Mouse (Mus musculus) thymus, adult 2 months (tissue): ENCODE measurements at regions not wholly inside any gene's neighbourhood (a gene's known extent, or its start where the extent isn't known, plus 50 kb on each side); places are given as distances from the start of the nearest gene placed in this dataset.

ENCODE experiments used
- DNase-seq: peaks from one replicate; pipeline ENCODE4 v3.0.0; 2021
- H3K27ac ChIP-seq: fragments of 200-500 bp; 2 replicates; pipeline ENCODE4 v1.5.1; 2012; ENCODE audit warnings: low read length, control low read depth; ENCODE audit not compliant: control insufficient read depth, insufficient read depth
- H3K27me3 ChIP-seq: fragments of 200-500 bp; 2 replicates; pipeline ENCODE4 v1.6.1; 2012; ENCODE audit warnings: mild to moderate bottlenecking, low read length, moderate library complexity, mixed read lengths; ENCODE audit not compliant: control insufficient read depth, insufficient read depth
- H3K36me3 ChIP-seq: fragments of 200-500 bp; 2 replicates; pipeline ENCODE4 v1.6.1; 2012; ENCODE audit warnings: mild to moderate bottlenecking, low read length, moderate library complexity; ENCODE audit not compliant: control insufficient read depth, insufficient read depth
- H3K4me1 ChIP-seq: fragments of 200-500 bp; replicated peaks from 2 replicates; pipeline ENCODE4 v1.6.1; 2012; ENCODE audit warnings: low read length; ENCODE audit not compliant: control insufficient read depth, insufficient read depth
- H3K4me3 ChIP-seq: fragments of 200-500 bp; 2 replicates; pipeline ENCODE4 v1.5.1; 2012; ENCODE audit warnings: mild to moderate bottlenecking, low read length, control low read depth, moderate library complexity; ENCODE audit not compliant: control insufficient read depth, insufficient read depth
- CTCF ChIP-seq: fragments of 200-500 bp; IDR thresholded peaks from 2 replicates; pipeline ENCODE4 v1.5.1; 2012; ENCODE audit warnings: mild to moderate bottlenecking, control low read depth, low read length, moderate library complexity, borderline replicate concordance; ENCODE audit not compliant: control insufficient read depth, poor library complexity, insufficient read depth; ENCODE audit errors: extremely low read depth
- POLR2A ChIP-seq: fragments of 200-500 bp; IDR thresholded peaks from 2 replicates; pipeline ENCODE4 v1.6.1; 2012; ENCODE audit warnings: mild to moderate bottlenecking, low read length, control low read depth, moderate library complexity; ENCODE audit not compliant: control insufficient read depth, poor library complexity, insufficient read depth; ENCODE audit errors: extremely low read depth
- WGBS: fragments of 180-500 bp; shearing (Covaris S2); methylation state at CpG from one replicate; pipeline ENCODE4 v1.1.7; 2018; 5-methylcytosine and 5-hydroxymethylcytosine counted together

DNA sequence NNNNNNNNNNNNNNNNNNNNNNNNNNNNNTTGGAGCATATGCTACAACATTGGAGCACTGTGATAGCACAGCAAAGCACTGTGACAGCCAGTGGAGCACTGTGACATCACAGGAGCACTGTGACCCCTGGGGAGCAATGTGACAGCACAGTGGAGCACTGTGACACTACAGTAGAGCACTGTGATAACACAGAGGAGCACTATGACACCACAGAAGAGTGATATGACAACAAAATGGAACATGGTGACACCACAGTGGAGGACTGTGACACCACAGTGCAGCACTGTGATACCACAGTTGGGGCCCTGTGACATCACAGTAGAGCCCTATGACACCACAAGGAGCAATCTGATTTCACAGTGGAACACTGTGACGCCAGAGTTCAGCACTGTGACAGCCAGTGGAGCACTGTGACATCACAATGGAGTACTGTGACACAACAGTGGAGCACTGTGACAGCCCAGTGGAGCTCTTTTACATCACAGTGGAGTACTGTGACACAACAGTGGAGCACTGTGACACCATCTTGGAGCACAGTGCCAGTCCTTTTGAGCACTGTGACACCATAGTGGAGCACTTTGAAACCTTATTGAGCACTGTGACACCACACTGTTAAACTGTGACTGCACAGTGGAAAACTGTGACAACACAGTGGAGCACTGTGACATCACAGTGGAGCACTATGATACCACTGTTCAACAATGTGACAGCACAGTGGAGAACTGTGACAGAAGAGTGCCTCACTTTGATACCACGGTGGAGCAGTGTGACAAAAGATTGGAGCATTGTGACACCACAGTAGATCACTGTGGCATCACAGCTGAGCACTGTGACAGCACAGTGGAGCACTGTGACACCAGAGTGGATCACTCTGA lies 116.9 kb upstream of the Vmn1r2 start:
- WGBS = 54% methylated on average over 2 of the region's 2 CpGs
- Histone ChIP-seq H3K27ac (no peak overlapping the region), H3K27me3 (no peaks in the 10 kb centered on the region), H3K36me3 (no peaks in the 10 kb centered on the region), H3K4me1 (no peaks in the 10 kb centered on the region), H3K4me3 (no peak overlapping the region)
- DNase-seq = no peak
- TF ChIP-seq POLR2A (no peak), CTCF (no peak)

DNA sequence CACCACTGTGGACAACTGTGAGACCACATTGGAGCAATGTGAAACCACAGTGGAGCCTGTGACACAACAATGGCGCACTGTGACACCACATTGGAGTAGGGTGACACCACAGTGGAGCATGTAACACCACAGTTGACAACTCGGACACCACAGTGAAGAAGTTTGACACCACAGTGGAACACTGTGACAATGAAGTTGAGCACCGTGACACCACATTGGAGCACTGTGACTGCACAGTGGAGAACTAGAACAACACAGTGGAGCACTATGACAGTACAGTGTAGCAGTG lies 116.3 kb upstream of the Vmn1r2 start:
- Histone ChIP-seq H3K27me3 (no peaks in the 10 kb centered on the region), H3K36me3 (no peaks in the 10 kb centered on the region), H3K4me3 (no peak overlapping the region), H3K27ac (no peak overlapping the region), H3K4me1 (no peaks in the 10 kb centered on the region)
- TF ChIP-seq POLR2A (no peak), CTCF (no peak)
- WGBS = 85% methylated on average over 3 of the region's 3 CpGs
- DNase-seq = no peak

DNA sequence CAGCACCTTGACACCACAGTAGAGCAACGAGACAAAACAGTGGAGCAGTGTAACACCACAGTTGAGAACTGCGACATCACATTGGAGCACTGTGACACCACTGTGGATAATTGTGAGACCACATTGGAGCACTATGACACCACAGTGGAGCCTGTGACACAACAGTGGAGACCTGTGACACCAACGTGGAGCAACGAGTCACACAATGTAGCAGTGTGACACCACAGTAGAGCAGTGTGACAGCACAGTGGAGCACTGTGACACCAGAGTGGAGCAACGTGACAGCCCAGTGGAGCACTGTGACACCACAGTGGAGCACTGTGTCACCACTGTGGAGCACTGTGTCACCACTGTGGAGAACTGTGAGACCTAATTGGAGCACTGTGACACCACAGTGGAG lies 115.9 kb upstream of the Vmn1r2 start:
- no peak overlapping the region for H3K4me3 ChIP-seq
- no peak overlapping the region for H3K27ac ChIP-seq
- WGBS = 76% methylated on average over 5 of the region's 5 CpGs
- H3K36me3 ChIP-seq = no peaks in the 10 kb centered on the region
- TF ChIP-seq POLR2A (no peak), CTCF (no peak)
- no peaks in the 10 kb centered on the region for H3K27me3 ChIP-seq
- no peak for DNase-seq
- H3K4me1 ChIP-seq = no peaks in the 10 kb centered on the region

DNA sequence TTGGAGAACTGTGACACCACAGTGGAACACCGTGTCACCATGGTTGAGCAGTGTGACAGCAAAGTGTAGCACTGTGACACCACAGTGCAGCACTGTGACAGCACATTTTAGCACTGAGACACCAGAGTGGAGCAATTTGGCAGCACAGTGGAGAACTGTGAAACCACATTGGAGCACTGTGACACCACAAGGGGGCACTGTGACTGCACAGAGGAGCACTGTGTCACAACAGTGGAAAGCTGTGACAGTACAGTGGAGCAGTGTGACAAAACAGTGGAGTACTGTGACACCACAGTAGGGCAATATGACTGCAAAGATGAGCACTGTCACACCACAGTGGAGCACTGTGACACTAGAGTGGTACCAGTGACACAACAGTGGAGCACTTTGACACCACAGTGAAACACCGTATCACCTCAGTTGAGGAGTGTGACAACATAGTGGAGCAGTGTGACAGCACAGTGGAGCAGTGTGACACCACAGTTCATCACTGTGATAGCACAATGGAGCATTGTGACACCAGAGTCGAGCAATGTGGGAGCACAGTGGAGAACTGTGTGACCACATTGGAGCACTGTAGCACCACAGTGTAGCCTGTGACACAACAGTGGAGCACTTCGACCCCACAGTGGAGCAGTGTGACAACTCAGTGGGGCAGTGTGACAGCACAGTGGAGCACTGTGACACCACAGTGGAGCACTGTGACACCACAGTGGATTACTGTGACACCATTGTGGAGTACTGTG lies 114.6 kb upstream of the Vmn1r2 start:
- 90% methylated on average over 4 of the region's 4 CpGs for WGBS
- Histone ChIP-seq H3K4me1 (no peaks in the 10 kb centered on the region), H3K27ac (no peak overlapping the region), H3K27me3 (no peaks in the 10 kb centered on the region), H3K36me3 (no peaks in the 10 kb centered on the region), H3K4me3 (no peak overlapping the region)
- TF ChIP-seq CTCF (no peak), POLR2A (no peak)
- no peak for DNase-seq

DNA sequence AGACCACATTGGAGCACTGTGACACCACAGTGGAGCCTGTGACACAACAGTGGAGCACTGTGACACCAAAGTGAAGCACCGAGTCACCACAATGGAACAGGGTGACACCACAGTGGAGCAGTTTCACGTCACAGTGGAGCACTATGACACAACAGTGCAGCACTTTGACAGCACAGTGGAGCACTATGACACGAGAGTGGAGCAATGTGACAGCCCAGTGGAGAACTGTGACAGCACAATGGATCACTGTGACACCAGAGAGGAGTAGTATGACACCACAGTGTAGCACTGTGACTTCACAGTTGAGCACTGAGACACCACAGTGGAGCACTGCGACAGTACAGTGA lies 114.1 kb upstream of the Vmn1r2 start:
- 63% methylated on average over 4 of the region's 4 CpGs for WGBS
- DNase-seq = no peak
- Histone ChIP-seq H3K27me3 (no peaks in the 10 kb centered on the region), H3K27ac (no peak overlapping the region), H3K4me3 (no peak overlapping the region), H3K4me1 (no peaks in the 10 kb centered on the region), H3K36me3 (no peaks in the 10 kb centered on the region)
- TF ChIP-seq CTCF = no peak
- no peak for TF ChIP-seq POLR2A

DNA sequence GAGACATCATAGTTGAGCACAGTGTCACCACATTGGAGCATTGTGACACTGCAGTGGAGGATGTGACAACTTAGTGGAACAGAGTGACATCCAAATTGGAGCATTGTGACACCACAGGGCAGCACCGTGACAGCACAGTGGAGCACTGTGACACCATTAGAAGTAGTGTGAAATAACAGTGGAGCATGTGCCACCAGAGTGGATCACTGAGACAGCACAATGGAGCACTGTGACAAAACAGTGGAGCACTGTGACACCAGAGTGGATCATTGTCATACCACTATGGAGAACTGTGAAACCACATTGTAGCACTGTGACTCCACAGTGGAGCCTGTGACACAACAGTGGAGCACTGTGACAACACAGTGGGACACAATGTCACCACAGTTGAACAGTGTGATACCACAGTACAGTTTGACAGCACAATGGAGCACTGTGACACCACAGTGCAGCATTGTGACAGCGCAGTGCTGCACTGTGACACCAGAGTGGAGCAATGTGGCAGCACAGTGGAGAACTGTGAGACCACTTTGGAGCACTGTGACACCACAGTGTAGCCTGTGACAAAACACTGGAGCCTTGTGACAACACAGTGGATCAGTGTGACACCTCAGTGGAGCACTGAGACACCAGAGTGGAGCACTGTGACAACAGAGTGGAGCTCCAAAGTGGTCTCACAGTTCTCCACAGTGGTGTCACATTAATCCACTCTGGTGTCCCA lies 113.5 kb upstream of the Vmn1r2 start:
- Histone ChIP-seq H3K27ac (no peak overlapping the region), H3K36me3 (no peaks in the 10 kb centered on the region), H3K27me3 (no peaks in the 10 kb centered on the region), H3K4me3 (no peak overlapping the region), H3K4me1 (no peaks in the 10 kb centered on the region)
- DNase-seq = no peak
- TF ChIP-seq CTCF = no peak
- no peak for TF ChIP-seq POLR2A
- 89% methylated on average over 2 of the region's 2 CpGs for WGBS
